ENCODE assay signal across 15 mouse cellular contexts in the genomic region with DNA sequence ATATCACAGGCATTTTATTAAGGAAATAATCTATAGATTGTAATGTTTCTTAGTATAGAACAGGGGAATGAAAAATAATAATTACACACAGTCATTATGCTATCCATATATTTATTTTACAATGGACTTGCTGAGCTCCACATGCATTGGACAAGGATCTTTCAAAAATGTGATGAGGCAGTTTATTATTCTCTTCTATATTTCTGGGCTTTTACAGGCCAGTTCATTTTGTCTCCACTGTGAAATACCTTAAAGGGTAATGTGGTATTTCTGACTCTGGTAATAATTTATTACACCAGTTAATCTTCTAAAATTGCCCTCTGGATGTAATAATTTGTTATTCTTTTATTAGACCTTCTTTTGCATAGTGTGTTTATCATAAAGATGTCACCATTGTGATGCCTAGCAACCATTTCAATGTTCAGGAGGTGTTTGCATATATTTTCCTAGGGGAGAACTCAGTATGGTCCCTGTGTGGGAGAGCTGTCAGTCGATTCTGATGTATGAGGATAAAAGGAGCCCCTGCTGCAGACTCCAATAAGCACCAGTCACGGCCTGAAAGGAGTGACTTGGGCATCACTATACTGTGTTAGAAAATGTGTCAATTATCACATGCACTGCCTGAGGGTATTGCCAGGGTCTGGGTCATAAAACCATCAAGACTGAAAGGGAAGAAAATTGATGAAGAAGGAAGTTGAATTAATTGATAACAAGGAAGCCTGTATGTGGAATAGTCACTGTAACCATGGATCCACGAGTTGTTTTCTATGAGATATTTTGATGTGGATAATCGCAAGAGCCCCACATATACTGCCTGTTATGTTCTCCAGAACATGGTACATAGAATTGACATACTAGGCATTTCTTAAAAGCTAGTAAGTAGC.
DNase-seq lines count a peak whose midpoint lies in the region; ATAC-seq lines count a peak whose summit lies in the region.
"Had no signal": no experiment of that assay in that cellular context is flagged by ENCODE, and none has a peak within 500 bp of the region (broad histone marks: within the 10 kb centered on the region; RNA-seq: fewer than 3 reads in every experiment).

No protein-coding gene starts in this region.

- H3K4me1 ChIP-seq in midbrain, embryonic 11.5 days (ENCODE audit: control insufficient read depth, insufficient read depth, low read length) = no peaks in the 10 kb centered on the region
- no peaks in the 10 kb centered on the region for H3K4me1 ChIP-seq in midbrain, embryonic 10.5 days
- H3K4me1 ChIP-seq in hindbrain, embryonic 12.5 days = no peaks in the 10 kb centered on the region
- H3K4me1 ChIP-seq in midbrain, embryonic 15.5 days = peaks cover 4% of the 10 kb centered on the region; the same call in 1 of the 2 replicates
- H3K4me1 ChIP-seq: heart, embryonic 15.5 days; limb, embryonic 10.5 days; liver, embryonic 13.5 days had no signal

- WGBS in midbrain, embryonic 11.5 days = 52% methylated on average over 4 of the region's 4 CpGs
- 80% methylated on average over 4 of the region's 4 CpGs for WGBS in midbrain, embryonic 10.5 days
- 35% methylated on average over 4 of the region's 4 CpGs for WGBS in hindbrain, embryonic 12.5 days
- WGBS in midbrain, embryonic 15.5 days = 31% methylated on average over 4 of the region's 4 CpGs

- H3K36me3 ChIP-seq in midbrain, embryonic 11.5 days (ENCODE audit: control insufficient read depth, insufficient read depth, low read length) = no peaks in the 10 kb centered on the region
- no peaks in the 10 kb centered on the region for H3K36me3 ChIP-seq in midbrain, embryonic 10.5 days
- no peaks in the 10 kb centered on the region for H3K36me3 ChIP-seq in hindbrain, embryonic 12.5 days
- H3K36me3 ChIP-seq in midbrain, embryonic 15.5 days (replicated peaks) = no peaks in the 10 kb centered on the region
- H3K36me3 ChIP-seq: heart, embryonic 15.5 days; limb, embryonic 10.5 days; liver, embryonic 13.5 days had no signal

- H3K4me2 ChIP-seq in midbrain, embryonic 11.5 days = no peak overlapping the region
- H3K4me2 ChIP-seq in hindbrain, embryonic 12.5 days (replicated peaks) = no peak overlapping the region
- H3K4me2 ChIP-seq in midbrain, embryonic 15.5 days = no peak overlapping the region
- H3K4me2 ChIP-seq: heart, embryonic 15.5 days; liver, embryonic 13.5 days had no signal

- H3K27ac ChIP-seq in midbrain, embryonic 11.5 days (ENCODE audit: low read depth, low read length) = no peak overlapping the region
- no peak overlapping the region for H3K27ac ChIP-seq in midbrain, embryonic 10.5 days (replicated peaks)
- H3K27ac ChIP-seq in hindbrain, embryonic 12.5 days = 0 out of 2 replicates have a peak overlapping the region, but pooled peaks have one; percentile 12
- H3K27ac ChIP-seq in midbrain, embryonic 15.5 days = 0 out of 2 replicates have a peak overlapping the region, but pooled peaks have one; percentile 25
- H3K27ac ChIP-seq: heart, embryonic 15.5 days; limb, embryonic 10.5 days; liver, embryonic 13.5 days had no signal

- ATAC-seq in midbrain, embryonic 11.5 days (ENCODE audit: low FRiP score) = peak; percentile 92
- peak; percentile 99 for ATAC-seq in hindbrain, embryonic 12.5 days (ENCODE audit: low FRiP score)
- ATAC-seq in midbrain, embryonic 15.5 days (replicated peaks) = peak; percentile 99

- no peak for DNase-seq in midbrain, embryonic 11.5 days (ENCODE audit: low spot score, missing footprints)
- DNase-seq in midbrain, embryonic 10.5 days (ENCODE audit: low spot score) = no peak
- DNase-seq in right cerebral cortex, adult 18-20 months = no peak
- no peak for DNase-seq in urinary bladder, adult 18-20 months (ENCODE audit: low spot score in 2 of 2)
- DNase-seq in left cerebral cortex, postnatal 14 days (ENCODE audit: low spot score in 2 of 2) = no peak
- DNase-seq: cerebellum, adult 18-20 months; gastrocnemius, postnatal 36 days; kidney, adult 9 months; layer of hippocampus, postnatal 36 days; liver, embryonic 13.5 days; right cerebral cortex, postnatal 14 days had no signal

- H3K27me3 ChIP-seq in midbrain, embryonic 11.5 days (ENCODE audit: control insufficient read depth, insufficient read depth, low read length) = no peaks in the 10 kb centered on the region
- H3K27me3 ChIP-seq in midbrain, embryonic 10.5 days (ENCODE audit: low read depth, poor library complexity, severe bottlenecking) = no peaks in the 10 kb centered on the region
- no peaks in the 10 kb centered on the region for H3K27me3 ChIP-seq in hindbrain, embryonic 12.5 days
- H3K27me3 ChIP-seq in midbrain, embryonic 15.5 days (replicated peaks) = no peaks in the 10 kb centered on the region
- H3K27me3 ChIP-seq: heart, embryonic 15.5 days; liver, embryonic 13.5 days had no signal

- intact Hi-C loops in left cerebral cortex, postnatal 14 days (cut with DNase I) = no loop called here

- no peaks in the 10 kb centered on the region for H3K9me3 ChIP-seq in midbrain, embryonic 11.5 days (ENCODE audit: control insufficient read depth, low read length)
- no peaks in the 10 kb centered on the region for H3K9me3 ChIP-seq in midbrain, embryonic 10.5 days (replicated peaks)
- H3K9me3 ChIP-seq in hindbrain, embryonic 12.5 days (replicated peaks) = no peaks in the 10 kb centered on the region
- H3K9me3 ChIP-seq in midbrain, embryonic 15.5 days = no peaks in the 10 kb centered on the region
- H3K9me3 ChIP-seq: heart, embryonic 15.5 days; limb, embryonic 10.5 days; liver, embryonic 13.5 days had no signal

- H3K9ac ChIP-seq in midbrain, embryonic 11.5 days (ENCODE audit: low read length) = no peak overlapping the region
- no peak overlapping the region for H3K9ac ChIP-seq in hindbrain, embryonic 12.5 days
- H3K9ac ChIP-seq in midbrain, embryonic 15.5 days = no peak overlapping the region
- H3K9ac ChIP-seq: heart, embryonic 15.5 days; liver, embryonic 13.5 days had no signal

- H3K4me3 ChIP-seq in midbrain, embryonic 11.5 days (ENCODE audit: low read depth, low read length) = no peak overlapping the region
- H3K4me3 ChIP-seq in midbrain, embryonic 10.5 days = no peak overlapping the region
- H3K4me3 ChIP-seq in hindbrain, embryonic 12.5 days = no peak overlapping the region
- H3K4me3 ChIP-seq in midbrain, embryonic 15.5 days = no peak overlapping the region
- H3K4me3 ChIP-seq: heart, embryonic 15.5 days; limb, embryonic 10.5 days; liver, embryonic 13.5 days had no signal

Comparison
In these comparisons a context has a peak if more than half of its experiments do, and no peak if none do; other contexts are left out.
1. H3K27ac ChIP-seq: peak in hindbrain, embryonic 12.5 days (single experiment) and midbrain, embryonic 15.5 days (single experiment); none in midbrain, embryonic 11.5 days (single experiment) and midbrain, embryonic 10.5 days (single experiment).
2. Peak in every context shown above with its lines, with median percentiles within 50 percentile points of each other: ATAC-seq.